Mouse (Mus musculus) adipocyte (in vitro differentiated cells): Measurements from ENCODE around the gene Ndufb5.
A peak's percentile ranks its signal among the peaks of the same experiment; 100 is the strongest.
"Not testable (repeated sequence)": the region's sequence is repeated elsewhere in the genome, so short reads cannot be mapped to it uniquely, and the experiment has no call there.

Experiments
- DNase-seq: peaks from one replicate; pipeline ENCODE4 v3.0.0-alpha.2; 2016; ENCODE audit warnings: low spot score

Gene Ndufb5

DNA sequence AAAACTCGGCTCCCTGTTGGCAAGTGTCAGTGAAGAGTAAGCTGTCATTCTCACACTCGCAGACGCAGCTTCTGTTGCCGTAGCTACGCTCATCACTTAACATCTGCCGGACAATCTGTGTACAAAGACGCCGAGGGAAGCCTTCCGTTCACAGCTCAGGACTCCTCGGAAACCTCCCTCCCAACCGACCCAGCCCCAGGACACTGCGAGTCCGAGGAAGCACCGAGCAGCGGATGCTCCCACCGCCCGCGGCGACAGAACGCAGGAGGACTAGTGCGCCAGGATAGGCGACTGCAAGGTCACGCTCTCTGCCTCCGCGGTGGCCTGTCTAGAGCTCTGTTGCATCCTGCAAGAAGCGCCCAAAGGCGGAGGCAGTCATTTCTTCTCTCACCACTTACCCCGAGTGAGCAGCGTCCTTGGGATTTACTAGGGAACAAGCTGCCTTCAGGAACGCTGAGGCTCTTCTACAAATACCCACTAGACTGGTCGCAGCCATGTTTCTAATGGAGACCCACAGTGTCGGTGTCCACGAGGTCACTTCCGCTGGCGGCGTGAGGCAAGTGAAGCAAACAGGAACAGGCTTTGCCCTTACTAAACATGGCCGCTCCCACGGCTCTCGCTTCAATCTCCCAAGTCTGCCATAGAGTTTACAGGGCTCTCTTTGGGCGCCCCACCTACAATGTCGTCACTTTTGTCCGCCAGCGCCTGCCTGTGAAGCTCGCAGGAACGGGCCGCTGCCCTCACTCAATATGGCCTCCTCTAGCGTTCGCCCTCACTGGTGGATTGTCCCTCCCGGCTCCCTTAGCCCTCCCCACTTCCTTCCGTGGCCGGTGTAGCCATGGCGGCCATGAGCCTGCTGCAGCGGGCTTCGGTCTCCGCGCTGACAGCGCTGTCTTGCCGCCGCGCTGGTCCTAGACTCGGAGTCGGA lies at the start of gene Ndufb5:
Gene Ndufb5 (plus strand): TSS at position 747 of the 928 bp plus-strand sequence.
- peak; percentile 100 for DNase-seq

DNA sequence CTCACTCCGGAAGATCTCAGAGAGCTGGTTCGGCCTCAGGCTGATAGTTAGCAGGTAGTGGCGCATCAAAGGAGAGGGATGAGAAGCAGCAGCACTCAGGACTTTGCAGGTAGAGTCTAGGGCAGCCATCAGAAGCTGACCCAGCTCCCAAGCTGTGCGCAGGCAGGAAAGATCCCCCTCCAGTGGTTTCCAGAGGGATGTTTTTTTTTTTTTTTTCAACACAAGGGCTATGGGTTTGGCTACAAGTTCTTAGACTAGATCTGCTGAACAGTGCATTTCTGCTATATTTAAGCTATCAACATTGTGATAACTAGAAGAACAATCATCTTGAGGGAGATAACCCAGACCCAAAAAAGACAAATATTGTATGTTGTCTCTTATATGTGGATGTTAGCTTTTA lies 49.6 kb upstream of the Ndufb5 start:
- no peak for DNase-seq

DNA sequence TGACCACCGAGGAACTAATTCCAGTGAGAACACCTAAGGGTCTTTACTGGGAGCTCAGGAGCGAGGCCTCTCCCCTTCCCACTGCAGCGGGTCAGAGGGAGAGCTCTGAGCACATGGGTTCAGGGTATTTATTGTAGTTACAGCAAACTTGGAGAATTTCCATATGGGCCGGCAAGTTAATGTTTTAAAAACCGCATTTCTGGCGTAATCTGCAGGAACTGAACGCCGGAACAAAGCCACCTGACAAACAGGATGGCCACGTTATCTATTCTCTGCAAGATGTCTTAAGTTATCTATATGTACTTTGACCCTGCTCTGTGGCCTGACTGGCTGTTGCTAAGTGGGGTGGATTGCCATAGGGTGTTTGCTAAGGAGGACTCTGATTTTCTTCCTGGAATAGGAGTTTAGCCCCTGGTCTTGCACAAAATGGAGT lies 47.2 kb upstream of the Ndufb5 start:
- no peak for DNase-seq

DNA sequence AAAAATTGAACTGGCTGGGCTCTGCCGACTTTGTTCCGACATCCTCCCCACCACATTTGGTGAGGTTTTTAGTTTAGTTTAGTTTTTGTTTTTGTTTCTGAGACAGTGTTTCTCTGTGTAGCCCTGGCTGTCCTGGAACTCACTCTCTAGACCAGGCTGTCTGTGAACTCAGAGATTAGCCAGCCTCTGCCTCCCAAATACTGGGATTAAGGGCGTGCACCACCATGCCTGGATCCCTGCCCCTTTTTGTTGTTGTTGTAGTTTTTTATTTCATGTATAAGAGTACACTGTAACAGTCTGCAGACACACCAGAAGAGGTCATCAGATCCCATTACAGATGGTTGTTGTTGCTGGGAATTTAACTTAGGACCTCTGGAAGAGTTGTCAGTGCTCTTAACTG lies 46.8 kb upstream of the Ndufb5 start:
- no peak for DNase-seq

DNA sequence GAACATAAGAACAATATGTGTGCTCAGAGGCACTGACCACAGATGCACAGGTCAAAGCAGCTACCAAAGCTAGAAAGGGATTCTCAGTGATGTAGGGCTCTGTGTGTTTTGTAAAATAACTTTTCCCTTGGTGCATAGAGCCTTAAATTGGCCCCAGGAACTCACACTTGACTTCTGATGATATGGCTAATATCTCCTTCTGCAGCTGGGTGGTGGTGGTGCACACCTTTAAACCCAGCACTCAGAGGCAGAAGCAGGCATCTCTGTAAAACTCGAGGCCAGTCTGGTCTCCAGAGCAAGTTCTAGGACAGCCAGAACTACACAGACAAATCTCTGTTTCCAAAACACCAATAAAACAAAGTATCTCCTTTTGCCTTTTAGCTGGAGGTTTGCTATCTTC lies 45.9 kb upstream of the Ndufb5 start:
- no peak for DNase-seq

DNA sequence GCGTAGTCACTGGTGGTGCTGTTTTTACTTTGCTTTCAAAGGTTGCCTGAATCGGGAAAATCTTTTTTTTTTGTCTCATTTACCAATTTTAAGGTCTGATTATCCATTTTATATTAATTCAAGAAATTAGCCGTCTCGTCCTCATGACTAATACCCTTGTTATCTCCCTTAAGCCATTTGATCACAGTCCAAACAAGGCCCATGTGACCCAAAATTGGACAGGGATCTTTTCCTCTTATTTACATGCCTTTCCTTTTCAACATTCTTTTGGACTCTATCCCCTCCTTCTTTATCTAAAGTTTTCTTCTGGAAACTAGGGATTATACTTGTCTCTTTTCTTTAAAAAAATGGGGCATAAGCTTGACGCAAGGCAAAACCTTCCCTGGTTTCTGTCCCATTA lies 44.9 kb upstream of the Ndufb5 start:
- DNase-seq: no peak

DNA sequence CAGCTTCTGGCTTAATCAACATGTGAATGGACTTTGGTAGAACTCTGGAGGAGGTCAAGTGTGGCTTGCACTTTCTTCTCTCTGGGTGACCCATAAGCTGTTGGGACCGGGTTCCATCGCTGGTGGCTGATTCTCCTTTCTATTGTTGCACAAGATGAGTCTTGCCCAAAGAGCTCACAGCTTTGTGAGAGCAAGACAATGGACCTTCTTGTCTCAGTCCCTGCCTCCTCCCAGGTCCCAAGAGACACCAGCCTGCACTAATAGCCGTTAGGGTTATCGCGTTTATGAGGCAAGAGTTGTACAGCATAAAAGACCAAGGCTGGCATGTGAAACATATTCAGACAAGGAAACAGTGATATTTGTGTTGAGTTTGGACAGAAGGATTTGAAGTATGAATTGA lies 42.6 kb upstream of the Ndufb5 start:
- DNase-seq: no peak

DNA sequence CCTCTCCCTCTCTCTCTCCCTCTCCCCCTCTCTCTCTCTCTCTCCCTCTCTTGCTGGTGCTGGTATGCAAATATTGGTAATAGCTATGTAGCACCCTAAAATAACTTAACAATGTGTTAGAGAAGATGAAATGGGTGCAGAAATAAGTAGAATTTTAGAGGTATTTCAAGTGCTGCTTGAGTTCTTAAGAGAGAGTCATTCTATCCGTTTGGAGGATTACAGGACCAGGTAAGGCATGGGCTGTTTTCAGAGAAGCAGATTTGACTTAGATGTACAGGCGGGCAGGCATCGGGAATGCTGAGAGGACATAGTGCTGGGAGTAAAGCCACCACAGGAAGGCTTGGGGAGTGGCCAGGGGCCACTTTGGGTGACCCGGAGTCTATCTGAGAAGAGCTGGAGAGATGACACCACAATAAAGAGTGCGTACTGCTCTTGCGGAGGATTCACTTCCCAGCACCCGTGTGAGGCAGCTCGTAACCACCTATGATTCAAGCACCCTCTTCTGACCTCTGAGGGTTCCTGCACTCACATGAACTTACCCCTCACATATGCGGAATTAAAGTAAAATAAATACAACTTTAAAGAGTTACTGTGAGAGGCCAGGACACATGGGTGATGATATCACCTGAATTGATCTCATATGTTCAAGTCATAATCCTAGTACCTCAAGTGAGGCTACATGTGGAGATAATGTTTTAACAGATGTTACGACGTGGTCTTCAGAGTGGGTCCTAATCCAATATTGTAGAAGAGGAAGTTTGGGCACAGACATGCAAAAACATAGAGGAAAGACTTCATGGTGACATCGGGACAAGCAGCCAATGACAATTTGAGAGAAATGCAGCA lies 41.8 kb upstream of the Ndufb5 start:
- no peak for DNase-seq

DNA sequence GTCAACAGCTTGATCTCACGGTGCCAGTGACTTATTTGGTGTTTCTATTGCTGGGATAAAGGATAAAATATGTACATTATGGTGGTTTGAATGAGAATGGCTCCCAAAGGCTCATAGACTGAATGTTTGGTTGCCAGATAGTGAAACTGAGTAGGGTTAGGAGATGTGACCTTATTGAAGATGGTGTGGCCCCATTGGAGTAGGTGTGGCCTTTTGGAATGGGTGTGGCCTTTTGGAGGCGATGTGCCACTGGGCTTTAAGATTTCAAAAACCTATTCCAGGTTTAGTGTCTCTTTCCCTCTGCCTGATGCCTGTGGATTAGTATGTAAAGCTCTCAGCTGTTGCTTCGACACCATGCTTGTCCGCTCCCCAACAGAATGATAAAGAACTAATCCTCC lies 41.2 kb upstream of the Ndufb5 start:
- no peak for DNase-seq

DNA sequence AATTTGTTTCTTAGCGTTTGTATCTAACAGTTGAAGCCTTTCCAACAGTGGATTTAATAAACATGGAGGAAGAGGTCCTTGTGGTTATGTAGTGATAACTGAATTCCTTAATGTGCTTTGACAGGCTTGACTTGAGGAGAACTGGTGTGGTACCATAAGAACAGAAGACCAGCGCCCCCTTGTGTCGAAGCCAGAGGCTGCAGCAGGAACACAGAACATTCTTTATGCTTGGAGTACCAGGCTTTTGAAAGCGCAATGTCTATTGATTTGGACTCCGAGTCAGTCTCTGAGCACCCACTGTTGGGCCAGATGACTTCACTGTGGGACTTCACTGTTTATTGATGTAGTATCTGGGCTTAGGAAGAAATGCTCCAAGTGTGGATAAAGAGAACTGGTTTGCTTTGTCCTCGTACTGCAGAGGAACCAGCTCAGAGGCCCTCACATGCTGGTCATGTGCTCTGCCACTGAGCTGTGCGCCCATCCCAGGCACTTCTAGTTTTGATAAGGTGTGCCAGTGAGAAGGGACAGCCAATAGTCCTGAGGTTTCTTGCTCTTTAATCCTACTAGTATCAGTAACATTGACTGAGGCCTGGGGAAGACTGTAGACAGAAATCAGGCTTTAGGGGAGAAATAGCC lies 38.4 kb upstream of the Ndufb5 start:
- peak; percentile 89 for DNase-seq

GRCm38 (mm10) chr3:32704021-32704420 lies 32.8 kb upstream of the Ndufb5 start:
- not testable (repeated sequence) for DNase-seq

- not testable (repeated sequence) for DNase-seq
These were observed 32.2 kb upstream of the Ndufb5 start for GRCm38 (mm10) chr3:32704632-32705031.

DNA sequence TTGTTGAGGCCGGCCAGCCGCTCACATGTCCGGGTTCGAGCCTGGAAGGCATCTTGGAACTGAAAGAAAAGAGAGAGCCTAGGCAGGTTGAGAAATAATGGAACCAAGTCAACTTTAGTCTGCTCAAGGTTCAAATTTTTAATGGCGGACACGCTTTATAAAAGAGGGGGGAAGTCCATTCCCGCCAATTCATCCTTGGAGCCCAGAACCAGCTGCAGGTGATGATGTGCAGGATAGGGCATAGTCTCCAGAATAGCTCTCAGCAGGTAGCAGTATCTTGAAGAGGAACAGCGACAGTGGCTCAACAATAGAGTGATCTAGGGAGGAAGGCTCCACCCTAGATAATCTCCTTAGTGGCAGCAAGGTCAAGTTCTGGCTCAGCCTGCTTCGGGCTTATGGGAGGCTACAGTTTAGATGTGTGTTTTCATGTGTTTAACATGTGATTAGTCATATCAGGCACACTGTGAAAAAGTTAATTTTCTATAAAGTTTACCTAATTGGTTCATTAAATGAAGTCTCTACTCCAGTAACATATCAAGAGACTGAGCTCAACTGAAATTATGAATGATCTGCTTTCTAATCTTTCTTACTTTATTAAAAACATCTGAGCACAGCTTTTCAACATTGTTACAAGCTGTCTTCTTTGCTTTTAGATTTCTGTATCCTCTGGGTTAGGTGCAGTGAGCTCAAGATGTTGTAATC lies 31.0 kb upstream of the Ndufb5 start, which contains the start of gene Actl6a:
Gene Actl6a (plus strand): TSS at position 652 of the 702 bp plus-strand sequence.
- DNase-seq: not testable (repeated sequence)

DNA sequence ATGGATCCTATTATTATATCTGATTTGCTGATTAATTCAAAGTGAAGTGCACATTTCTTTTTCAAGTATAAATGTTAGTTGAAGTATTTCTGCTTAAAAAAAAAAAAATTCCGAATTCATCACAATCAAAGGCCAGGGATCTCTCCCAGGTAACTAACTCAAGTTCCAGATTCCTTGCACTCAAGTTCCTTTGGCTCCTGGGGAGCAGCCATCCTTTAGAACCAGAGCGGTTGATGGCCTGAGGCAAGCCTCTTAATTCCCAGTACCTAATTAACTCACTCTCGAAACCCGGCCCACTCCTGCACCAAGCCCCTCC lies 28.8 kb upstream of the Ndufb5 start:
- DNase-seq: no peak

- DNase-seq: peak; percentile 99
These were observed 28.2 kb upstream of the Ndufb5 start for GRCm38 (mm10) chr3:32708368-32709231.

DNA sequence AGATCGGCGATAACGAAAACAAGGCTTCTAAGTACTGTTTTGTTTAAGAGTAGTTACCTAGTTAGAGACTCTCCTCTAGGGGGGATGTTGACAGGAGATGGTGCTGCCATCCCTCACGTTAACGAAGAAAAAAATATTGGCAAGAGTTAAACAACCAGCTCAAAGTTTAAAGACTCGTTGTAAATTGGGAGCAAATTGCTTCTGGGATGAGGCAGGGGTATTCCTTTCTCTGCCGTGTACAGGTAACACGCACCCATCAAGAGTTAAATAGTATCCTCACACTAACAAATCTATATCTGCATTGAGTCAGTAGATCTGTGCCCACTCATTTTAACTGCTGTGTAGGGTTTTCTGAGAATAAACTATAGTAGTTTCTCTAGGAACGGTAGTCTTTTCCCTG lies 27.4 kb upstream of the Ndufb5 start:
- DNase-seq: no peak

- DNase-seq: no peak
These were observed 23.1 kb upstream of the Ndufb5 start for GRCm38 (mm10) chr3:32713711-32714110.

DNA sequence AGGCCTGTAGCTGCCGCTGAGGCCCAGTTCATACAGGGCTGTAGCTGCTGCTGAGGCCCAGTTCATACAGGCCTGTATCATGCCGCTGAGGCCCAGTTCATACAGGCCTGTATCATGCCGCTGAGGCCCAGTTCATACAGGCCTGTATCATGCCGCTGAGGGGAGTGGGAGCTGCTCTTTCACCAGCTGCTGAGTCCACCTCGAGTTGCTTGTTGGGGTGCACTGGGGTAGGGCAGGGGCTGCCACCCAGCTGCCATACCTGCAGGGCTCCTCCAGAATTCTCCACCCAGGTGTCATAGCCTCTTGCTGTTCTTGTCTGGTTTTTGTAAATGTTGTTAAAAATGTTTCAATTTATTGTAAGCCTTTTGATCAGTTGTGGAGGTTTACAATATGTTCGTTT lies 19.4 kb upstream of the Ndufb5 start:
- not testable (repeated sequence) for DNase-seq

DNA sequence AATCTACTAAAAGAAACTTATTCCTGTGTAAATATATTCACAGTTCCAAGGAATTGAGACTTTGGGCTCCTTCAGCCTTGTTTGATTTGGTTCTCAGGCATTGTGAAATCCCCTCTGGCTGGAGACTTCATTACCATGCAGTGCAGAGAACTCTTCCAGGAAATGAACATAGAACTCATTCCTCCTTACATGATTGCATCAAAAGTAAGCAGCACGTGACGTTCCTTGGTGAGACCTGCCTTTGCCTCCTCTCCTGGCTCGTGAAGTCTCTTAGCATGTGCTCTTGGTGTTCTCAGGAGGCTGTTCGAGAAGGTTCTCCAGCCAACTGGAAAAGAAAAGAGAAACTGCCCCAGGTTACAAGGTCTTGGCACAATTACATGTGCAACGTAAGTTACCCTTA lies 18.5 kb upstream of the Ndufb5 start:
- no peak for DNase-seq

DNA sequence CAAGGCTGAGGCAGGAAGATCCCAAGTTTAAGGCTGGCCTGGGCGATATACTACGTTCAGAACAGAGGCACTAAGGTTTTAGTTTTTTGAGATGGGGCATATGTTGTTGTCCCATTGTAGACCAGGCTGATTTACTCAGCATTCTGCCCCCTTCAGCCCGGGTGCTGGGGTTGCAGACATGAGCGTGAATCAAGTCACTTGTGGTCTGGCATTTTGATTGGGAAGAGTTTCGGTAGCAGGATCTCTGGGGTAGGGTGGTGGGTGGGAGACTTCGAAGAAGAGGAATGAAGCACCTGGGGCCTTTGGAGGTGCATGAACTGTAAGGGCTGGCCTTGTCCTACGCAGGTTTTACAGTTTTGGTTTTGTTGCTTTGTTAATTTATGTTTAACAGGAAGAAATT lies 12.6 kb upstream of the Ndufb5 start:
- no peak for DNase-seq

DNA sequence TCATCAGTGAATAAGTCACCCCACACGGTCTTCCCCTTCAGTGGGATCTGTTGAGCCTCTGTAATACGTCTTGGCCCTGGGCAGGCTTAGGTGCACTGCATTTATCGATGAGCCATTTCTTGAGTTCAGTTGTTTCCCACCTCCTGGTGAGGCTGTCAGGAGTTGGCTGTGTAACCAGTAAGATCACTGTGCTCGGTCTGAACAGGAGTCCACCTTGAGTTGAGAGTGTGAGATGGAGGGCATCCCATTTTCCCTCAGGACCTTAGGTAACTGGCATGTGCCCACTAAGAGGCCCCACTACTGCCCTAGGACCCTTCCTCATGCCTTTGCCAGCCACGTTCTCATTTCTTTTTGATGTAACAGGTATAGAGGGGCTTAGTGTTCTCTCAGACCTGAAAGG lies 10.8 kb upstream of the Ndufb5 start:
- DNase-seq: no peak
